Mouse (Mus musculus) hindbrain, embryonic 16.5 days (tissue): Measurements from ENCODE around the gene Gm7879. TPM values are rescaled to one million over a fixed set of nuclear protein-coding genes. Genes with fewer than 3 reads are reported as not detected.

Experiments used
- ATAC-seq: fragments of 200-750 bp; cut with Nextera tagmentation; 2 replicates; pipeline ENCODE4 v1.8.0; 2017; ENCODE audit warnings: moderate TSS enrichment, moderate library complexity
- H3K27ac ChIP-seq: fragments of 300-500 bp; sonication (generic); 2 replicates; pipeline ENCODE4 v1.5.1; 2014; ENCODE audit warnings: low read depth, mild to moderate bottlenecking, control low read depth, low read length, moderate library complexity
- H3K27me3 ChIP-seq: fragments of 300-500 bp; sonication (generic); replicated peaks from 2 replicates; pipeline ENCODE4 v1.6.1; 2014; ENCODE audit warnings: low read length; ENCODE audit not compliant: control insufficient read depth, insufficient read depth
- H3K36me3 ChIP-seq: fragments of 300-500 bp; sonication (generic); 2 replicates; pipeline ENCODE4 v1.6.1; 2014; ENCODE audit warnings: mild to moderate bottlenecking, low read length, moderate library complexity, mixed read lengths; ENCODE audit not compliant: control insufficient read depth, insufficient read depth
- H3K4me1 ChIP-seq: fragments of 300-500 bp; sonication (generic); 2 replicates; pipeline ENCODE4 v1.6.1; 2014; ENCODE audit warnings: low read depth, low read length; ENCODE audit not compliant: control insufficient read depth, insufficient read depth
- H3K4me2 ChIP-seq: fragments of 300-500 bp; sonication (generic); 2 replicates; pipeline ENCODE4 v1.6.1; 2014; ENCODE audit warnings: mild to moderate bottlenecking, low read length, control low read depth, moderate library complexity
- H3K4me3 ChIP-seq: fragments of 300-500 bp; sonication (generic); 2 replicates; pipeline ENCODE4 v1.5.1; 2014; ENCODE audit warnings: mild to moderate bottlenecking, low read length, control low read depth, moderate library complexity
- H3K9ac ChIP-seq: fragments of 300-500 bp; sonication (generic); 2 replicates; pipeline ENCODE4 v1.6.1; 2014; ENCODE audit warnings: low read depth, mild to moderate bottlenecking, control low read depth, low read length, moderate library complexity
- H3K9me3 ChIP-seq: fragments of 300-500 bp; sonication (generic); 2 replicates; pipeline ENCODE4 v1.6.1; 2014; ENCODE audit warnings: mild to moderate bottlenecking, low read length, moderate library complexity; ENCODE audit not compliant: control insufficient read depth
- WGBS: fragments of 180-500 bp; shearing (Covaris S2); extraction: QIAGEN DNeasy Blood & Tissue Kit; methylation state at CpG from one replicate; pipeline ENCODE4 v1.1.7; 2014; 5-methylcytosine and 5-hydroxymethylcytosine counted together
- polyA plus RNA-seq: library from polyadenylated mRNA; unstranded; fragments of >200 nt; fragmentation: Nextera tagmentation; extraction: Ambion mirVana; gene quantifications from 2 replicates; pipeline ENCODE4 v1.2.1, GENCODE M21; 2015

Gm7879 gene
- polyA plus RNA-seq, 1 experiment from 2014 or later, result not detected

- H3K36me3 ChIP-seq, result no peaks in the 10 kb centered on the region
- H3K9ac ChIP-seq, result no peak overlapping the region
- no peaks in the 10 kb centered on the region for H3K27me3 ChIP-seq
- WGBS, result 42% methylated on average over 2 of the region's 2 CpGs
- H3K4me3 ChIP-seq, result no peak overlapping the region
- H3K9me3 ChIP-seq, result no peaks in the 10 kb centered on the region
- no peaks in the 10 kb centered on the region for H3K4me1 ChIP-seq
- ATAC-seq, result no peak
- H3K4me2 ChIP-seq, result no peak overlapping the region
- no peak overlapping the region for H3K27ac ChIP-seq
Measured at GRCm38 (mm10) chr5:43933269-43933668, 20.3 kb downstream of the Gm7879 start.

- H3K4me3 ChIP-seq, result peak overlapping the region; percentile 33
- peak; percentile 65; the same call in 1 of the 2 replicates for ATAC-seq
- no peaks in the 10 kb centered on the region for H3K9me3 ChIP-seq
- H3K4me1 ChIP-seq, result peaks cover 13% of the 10 kb centered on the region
- peak overlapping the region; percentile 62 for H3K4me2 ChIP-seq
- H3K27ac ChIP-seq, result no peak overlapping the region
- H3K36me3 ChIP-seq, result no peaks in the 10 kb centered on the region
- WGBS, result 39% methylated on average over 9 of the region's 9 CpGs
- no peaks in the 10 kb centered on the region for H3K27me3 ChIP-seq
- H3K9ac ChIP-seq, result no peak overlapping the region
Measured at GRCm38 (mm10) chr5:43947330-43947977, 34.5 kb downstream of the Gm7879 start.

GRCm38 (mm10) chr5:43948111-43948743 lies 35.3 kb downstream of the Gm7879 start:
- Histone ChIP-seq H3K9ac (peak overlapping the region; percentile 4), H3K4me2 (peak overlapping the region; percentile 62)
- WGBS, result under 1% methylated on average over 27 of the region's 27 CpGs

GRCm38 (mm10) chr5:43948748-43949275 lies 35.9 kb downstream of the Gm7879 start:
- Histone ChIP-seq H3K4me2 (peak overlapping the region; percentile 62), H3K9ac (0 out of 2 replicates have a peak overlapping the region, but pooled peaks have one; percentile 4), H3K4me1 (peaks cover 13% of the 10 kb centered on the region), H3K4me3 (no peak overlapping the region), H3K27me3 (no peaks in the 10 kb centered on the region), H3K27ac (no peak overlapping the region), H3K36me3 (no peaks in the 10 kb centered on the region), H3K9me3 (no peaks in the 10 kb centered on the region)
- 1% methylated on average over 8 of the region's 8 CpGs for WGBS
- ATAC-seq, result peak; percentile 27; the same call in 1 of the 2 replicates

More at GRCm38 (mm10) chr5:43948111-43948743, 35.3 kb downstream of the Gm7879 start:
- H3K4me1 ChIP-seq, result peaks cover 13% of the 10 kb centered on the region
- H3K27ac ChIP-seq, result no peak overlapping the region
- H3K27me3 ChIP-seq, result no peaks in the 10 kb centered on the region
- H3K36me3 ChIP-seq, result no peaks in the 10 kb centered on the region
- no peaks in the 10 kb centered on the region for H3K9me3 ChIP-seq
- ATAC-seq, result peak; percentile 89
- peak overlapping the region; percentile 33 for H3K4me3 ChIP-seq

- ATAC-seq, result no peak
Measured at GRCm38 (mm10) chr5:43953241-43953640, 40.3 kb downstream of the Gm7879 start.

GRCm38 (mm10) chr5:43959884-43960440 lies 47.0 kb downstream of the Gm7879 start:
- Histone ChIP-seq H3K9me3 (no peaks in the 10 kb centered on the region), H3K27ac (no peak overlapping the region), H3K9ac (no peak overlapping the region), H3K4me3 (no peak overlapping the region), H3K4me1 (no peaks in the 10 kb centered on the region), H3K27me3 (no peaks in the 10 kb centered on the region), H3K4me2 (no peak overlapping the region), H3K36me3 (no peaks in the 10 kb centered on the region)
- 78% methylated on average over 3 of the region's 3 CpGs for WGBS
- no peak for ATAC-seq

More at GRCm38 (mm10) chr5:43953241-43953640, 40.3 kb downstream of the Gm7879 start:
- WGBS, result 77% methylated on average over 1 of the region's 1 CpGs
- H3K4me1 ChIP-seq, result peaks cover 6% of the 10 kb centered on the region; the same call in 1 of the 2 replicates
- no peaks in the 10 kb centered on the region for H3K9me3 ChIP-seq
- no peak overlapping the region for H3K9ac ChIP-seq
- no peak overlapping the region for H3K4me2 ChIP-seq
- no peaks in the 10 kb centered on the region for H3K27me3 ChIP-seq
- H3K27ac ChIP-seq, result no peak overlapping the region
- no peaks in the 10 kb centered on the region for H3K36me3 ChIP-seq
- no peak overlapping the region for H3K4me3 ChIP-seq

GRCm38 (mm10) chr5:43961056-43961455 lies 48.1 kb downstream of the Gm7879 start:
- Histone ChIP-seq H3K27ac (no peak overlapping the region), H3K4me2 (no peak overlapping the region), H3K4me1 (no peaks in the 10 kb centered on the region), H3K27me3 (no peaks in the 10 kb centered on the region), H3K4me3 (no peak overlapping the region), H3K9me3 (no peaks in the 10 kb centered on the region), H3K9ac (no peak overlapping the region), H3K36me3 (no peaks in the 10 kb centered on the region)
- 87% methylated on average over 3 of the region's 3 CpGs for WGBS
- no peak for ATAC-seq
